21 mouse cellular contexts compared by ENCODE assay signal in the genomic region with DNA sequence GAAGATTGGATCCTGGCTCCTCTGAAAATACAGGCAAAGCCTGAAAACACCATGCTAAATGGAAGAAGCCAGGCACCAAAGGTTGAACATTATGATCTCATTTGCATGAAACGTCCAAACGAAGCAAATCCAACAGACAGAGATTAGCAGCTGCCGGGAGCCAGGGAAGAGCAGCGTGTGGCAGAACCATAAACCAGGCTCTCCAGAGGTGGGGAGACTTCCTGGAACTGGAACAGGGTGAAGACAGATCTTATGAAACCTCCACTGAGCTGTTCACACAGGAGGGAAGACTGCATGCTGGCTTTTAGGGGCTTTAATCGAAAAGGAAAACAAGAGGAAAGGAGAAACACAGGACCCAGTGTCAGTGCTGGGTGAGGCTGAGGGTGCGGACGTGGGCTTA. TPM values are rescaled to one million over a fixed set of nuclear protein-coding genes. Genes with fewer than 3 reads are reported as not detected.
DNase-seq lines count a peak whose midpoint lies in the region; ATAC-seq lines count a peak whose summit lies in the region.
"Had no signal": no experiment of that assay in that cellular context is flagged by ENCODE, and none has a peak within 500 bp of the region (broad histone marks: within the 10 kb centered on the region; RNA-seq: fewer than 3 reads in every experiment).

No protein-coding gene starts in this region.

- no peak overlapping the region for H3K9ac ChIP-seq in hindbrain, embryonic 14.5 days
- H3K9ac ChIP-seq in hindbrain, embryonic 16.5 days (ENCODE audit: low read depth, low read length), result no peak overlapping the region
- no peak overlapping the region for H3K9ac ChIP-seq in limb, embryonic 13.5 days
- peak overlapping the region; percentile 46; the same call in 1 of the 2 replicates for H3K9ac ChIP-seq in midbrain, embryonic 16.5 days (ENCODE audit: low read depth, low read length)
- H3K9ac ChIP-seq: limb, embryonic 15.5 days; liver, embryonic 14.5 days; lung, embryonic 14.5 days had no signal

- H3K27ac ChIP-seq in hindbrain, embryonic 14.5 days, result 0 out of 2 replicates have a peak overlapping the region, but pooled peaks have one; percentile 16
- no peak overlapping the region for H3K27ac ChIP-seq in hindbrain, embryonic 16.5 days (ENCODE audit: low read depth, low read length)
- peak overlapping the region; percentile 25; the same call in 1 of the 2 replicates for H3K27ac ChIP-seq in limb, embryonic 10.5 days
- H3K27ac ChIP-seq in limb, embryonic 13.5 days, result no peak overlapping the region
- peak overlapping the region; percentile 61 for H3K27ac ChIP-seq in midbrain, embryonic 16.5 days (ENCODE audit: low read length)
- H3K27ac ChIP-seq: heart, embryonic 10.5 days; limb, embryonic 15.5 days; liver, embryonic 14.5 days; stomach, postnatal 0 days had no signal

- 54% methylated on average over 7 of the region's 7 CpGs for WGBS in hindbrain, embryonic 14.5 days
- WGBS in hindbrain, embryonic 16.5 days, result 55% methylated on average over 7 of the region's 7 CpGs
- WGBS in limb, embryonic 10.5 days, result 55% methylated on average over 7 of the region's 7 CpGs
- WGBS in limb, embryonic 13.5 days, result 25% methylated on average over 7 of the region's 7 CpGs
- 37% methylated on average over 7 of the region's 7 CpGs for WGBS in midbrain, embryonic 16.5 days

- no peaks in the 10 kb centered on the region for H3K9me3 ChIP-seq in hindbrain, embryonic 14.5 days (ENCODE audit: control insufficient read depth, low read length)
- H3K9me3 ChIP-seq in hindbrain, embryonic 16.5 days (ENCODE audit: control insufficient read depth, low read length), result no peaks in the 10 kb centered on the region
- no peaks in the 10 kb centered on the region for H3K9me3 ChIP-seq in limb, embryonic 10.5 days (replicated peaks)
- no peaks in the 10 kb centered on the region for H3K9me3 ChIP-seq in limb, embryonic 13.5 days
- no peaks in the 10 kb centered on the region for H3K9me3 ChIP-seq in midbrain, embryonic 16.5 days (replicated peaks; ENCODE audit: control insufficient read depth, low read length, poor library complexity, severe bottlenecking)
- H3K9me3 ChIP-seq: heart, embryonic 10.5 days; limb, embryonic 15.5 days had no signal

- DNase-seq in hindbrain, embryonic 14.5 days (ENCODE audit: low spot score), result no peak
- DNase-seq in limb, embryonic 10.5 days (ENCODE audit: low spot score), result peak; percentile 28
- DNase-seq in left cerebral cortex, postnatal 36 days (ENCODE audit: low spot score in 2 of 2), result no peak
- no peak for DNase-seq in kidney, adult 8-10 months
- no peak for DNase-seq in embryo, embryonic 10.5 days (ENCODE audit: low spot score)
- DNase-seq: adrenal gland, postnatal 10 days; B cell, adult 2 months; cerebellum, adult 8-10 months; kidney, adult 2 months; kidney, postnatal 10 days; lung, embryonic 14.5 days; thymus, postnatal 14 days had no signal

- no peak overlapping the region for H3K4me3 ChIP-seq in hindbrain, embryonic 14.5 days (replicated peaks; ENCODE audit: low read length)
- no peak overlapping the region for H3K4me3 ChIP-seq in hindbrain, embryonic 16.5 days (ENCODE audit: low read length)
- no peak overlapping the region for H3K4me3 ChIP-seq in limb, embryonic 10.5 days
- H3K4me3 ChIP-seq in limb, embryonic 13.5 days, result no peak overlapping the region
- no peak overlapping the region for H3K4me3 ChIP-seq in midbrain, embryonic 16.5 days (ENCODE audit: low read depth, low read length)
- H3K4me3 ChIP-seq: heart, embryonic 10.5 days; limb, embryonic 15.5 days had no signal

- intact Hi-C loops in left cerebral cortex, postnatal 36 days (cut with DNase I), result no loop called here

- no peaks in the 10 kb centered on the region for H3K27me3 ChIP-seq in hindbrain, embryonic 14.5 days (ENCODE audit: control insufficient read depth, insufficient read depth, low read length)
- no peaks in the 10 kb centered on the region for H3K27me3 ChIP-seq in hindbrain, embryonic 16.5 days (replicated peaks; ENCODE audit: control insufficient read depth, insufficient read depth, low read length)
- H3K27me3 ChIP-seq in limb, embryonic 10.5 days (ENCODE audit: low read depth, poor library complexity, severe bottlenecking), result no peaks in the 10 kb centered on the region
- H3K27me3 ChIP-seq in limb, embryonic 13.5 days, result peaks cover 6% of the 10 kb centered on the region; the same call in 1 of the 2 replicates
- H3K27me3 ChIP-seq in midbrain, embryonic 16.5 days (ENCODE audit: control insufficient read depth, insufficient read depth, low read depth, low read length), result no peaks in the 10 kb centered on the region
- H3K27me3 ChIP-seq: limb, embryonic 15.5 days had no signal

- no peak overlapping the region; the same call in 1 of the 2 replicates for H3K4me2 ChIP-seq in hindbrain, embryonic 14.5 days (replicated peaks)
- no peak overlapping the region; the same call in 1 of the 2 replicates for H3K4me2 ChIP-seq in hindbrain, embryonic 16.5 days (ENCODE audit: low read length)
- peak overlapping the region; percentile 45 for H3K4me2 ChIP-seq in limb, embryonic 13.5 days (replicated peaks)
- peak overlapping the region; percentile 32 for H3K4me2 ChIP-seq in midbrain, embryonic 16.5 days (ENCODE audit: low read length)
- H3K4me2 ChIP-seq: limb, embryonic 15.5 days; lung, embryonic 14.5 days had no signal

- H3K4me1 ChIP-seq in hindbrain, embryonic 14.5 days (replicated peaks; ENCODE audit: control insufficient read depth, insufficient read depth, low read length), result 0 out of 2 replicates have a peak, but pooled peaks cover 3% of the 10 kb centered on the region
- peaks cover 4% of the 10 kb centered on the region; the same call in 1 of the 2 replicates for H3K4me1 ChIP-seq in hindbrain, embryonic 16.5 days (ENCODE audit: control insufficient read depth, insufficient read depth, low read depth, low read length)
- H3K4me1 ChIP-seq in limb, embryonic 10.5 days, result peaks cover 14% of the 10 kb centered on the region
- peaks cover 19% of the 10 kb centered on the region for H3K4me1 ChIP-seq in limb, embryonic 13.5 days
- peaks cover 11% of the 10 kb centered on the region for H3K4me1 ChIP-seq in midbrain, embryonic 16.5 days (ENCODE audit: control insufficient read depth, insufficient read depth, low read length)
- H3K4me1 ChIP-seq: heart, embryonic 10.5 days had no signal

- ATAC-seq in hindbrain, embryonic 14.5 days (ENCODE audit: low FRiP score), result no peak
- no peak for ATAC-seq in hindbrain, embryonic 16.5 days
- no peak for ATAC-seq in limb, embryonic 13.5 days (ENCODE audit: low FRiP score, low read depth)
- peak; percentile 66; the same call in 1 of the 2 replicates for ATAC-seq in midbrain, embryonic 16.5 days

- no peaks in the 10 kb centered on the region for H3K36me3 ChIP-seq in hindbrain, embryonic 14.5 days (replicated peaks; ENCODE audit: control insufficient read depth, insufficient read depth)
- H3K36me3 ChIP-seq in hindbrain, embryonic 16.5 days (ENCODE audit: control insufficient read depth, insufficient read depth, low read length), result 0 out of 2 replicates have a peak, but pooled peaks cover 5% of the 10 kb centered on the region
- H3K36me3 ChIP-seq in limb, embryonic 10.5 days, result no peaks in the 10 kb centered on the region
- no peaks in the 10 kb centered on the region for H3K36me3 ChIP-seq in limb, embryonic 13.5 days
- H3K36me3 ChIP-seq in midbrain, embryonic 16.5 days (ENCODE audit: control insufficient read depth, insufficient read depth, low read length), result no peaks in the 10 kb centered on the region
- H3K36me3 ChIP-seq: heart, embryonic 10.5 days; limb, embryonic 15.5 days had no signal

RNA-seq across cellular contexts. Expression of gene Slc41a2, which starts 51.3 kb away (rescaled TPM):
- 14.6 and 19.9 TPM in 2 replicates for polyA plus RNA-seq in hindbrain, embryonic 14.5 days (2014; fragmentation: Nextera tagmentation; extraction: Ambion mirVana)
- polyA plus RNA-seq in hindbrain, embryonic 16.5 days (2015; fragmentation: Nextera tagmentation; extraction: Ambion mirVana), result 11.0 and 11.6 TPM in 2 replicates
- 0.25 and 0.41 TPM in 2 replicates for polyA plus RNA-seq in limb, embryonic 10.5 days (2016; fragmentation: Nextera tagmentation; extraction: Ambion mirVana)
- 1.2 and 1.5 TPM in 2 replicates for polyA plus RNA-seq in limb, embryonic 13.5 days (2015; fragmentation: Nextera tagmentation; extraction: Ambion mirVana)
- 10.9 and 11.6 TPM in 2 replicates for polyA plus RNA-seq in midbrain, embryonic 16.5 days (2015; fragmentation: Nextera tagmentation; extraction: Ambion mirVana)
- total RNA-seq in left cerebral cortex, postnatal 36 days (2021), result 10 to 100 TPM; 24.1 to 26.6 TPM
- total RNA-seq: hematopoietic stem cell, adult 5-6 weeks; MEL had no signal

Comparison
In these comparisons a context has a peak if more than half of its experiments do, and no peak if none do; other contexts are left out.
1. H3K27ac ChIP-seq: peak in hindbrain, embryonic 14.5 days (single experiment), limb, embryonic 10.5 days (single experiment) and midbrain, embryonic 16.5 days (single experiment); none in hindbrain, embryonic 16.5 days (single experiment) and limb, embryonic 13.5 days (single experiment).
2. H3K4me2 ChIP-seq: peak in limb, embryonic 13.5 days (single experiment) and midbrain, embryonic 16.5 days (single experiment); none in hindbrain, embryonic 14.5 days (single experiment) and hindbrain, embryonic 16.5 days (single experiment).